Mouse (Mus musculus): ENCODE data around the gene Ano6. TPM values are rescaled to one million over a fixed set of nuclear protein-coding genes. Genes with fewer than 3 reads are reported as not detected.

Gene Ano6
- total and polyA plus RNA-seq, 3 experiments, result 28.6 to 90.3 (median 69.6) TPM

GRCm38 (mm10) chr15:95974021-95974597, 183.5 kb downstream of the Ano6 start:
- DNase-seq, result no peak

- no peak for DNase-seq
Measured at GRCm38 (mm10) chr15:95976156-95976876, 185.7 kb downstream of the Ano6 start.

- DNase-seq, result no peak
Measured at GRCm38 (mm10) chr15:95977169-95977938, 186.7 kb downstream of the Ano6 start.

GRCm38 (mm10) chr15:95977939-95978252, 187.3 kb downstream of the Ano6 start:
- DNase-seq, result no peak

GRCm38 (mm10) chr15:95980641-95981040, 190.0 kb downstream of the Ano6 start:
- no peak for DNase-seq

GRCm38 (mm10) chr15:95987916-95988315, 197.3 kb downstream of the Ano6 start:
- no peak for DNase-seq

- DNase-seq, result no peak
Measured at GRCm38 (mm10) chr15:95989496-95990124, 199.0 kb downstream of the Ano6 start.

GRCm38 (mm10) chr15:96002958-96003601, 212.4 kb downstream of the Ano6 start:
- DNase-seq, result no peak

GRCm38 (mm10) chr15:96011640-96012390, 221.2 kb downstream of the Ano6 start:
- DNase-seq, result no peak

- DNase-seq, result no peak
Measured at GRCm38 (mm10) chr15:96012391-96012775, 221.7 kb downstream of the Ano6 start.

GRCm38 (mm10) chr15:96014501-96014900, 223.9 kb downstream of the Ano6 start:
- DNase-seq, result no peak

GRCm38 (mm10) chr15:96020465-96020864, 229.8 kb downstream of the Ano6 start:
- no peak for DNase-seq

GRCm38 (mm10) chr15:96021506-96021905, 230.9 kb downstream of the Ano6 start:
- DNase-seq, result no peak

Small RNA genes lying within 50 kb of the gene (microRNA-seq; reads per million reads assigned to microRNA genes)
- gene Gm25070, result 0 reads per million in 2 experiments

Other genes starting within 250 kb of the Ano6 start
- not detected for gene Dbx2, start 134.9 kb upstream of the Ano6 start, total RNA-seq (2021)
- 0.10 and 0.15 TPM in 2 replicates for gene Dbx2, start 134.9 kb upstream of the Ano6 start, polyA plus RNA-seq (2012; rRNA removed)

Data from adrenal gland, adult 2 months (tissue).